Mouse (Mus musculus) CH12.LX (cell line): ENCODE results near the gene Numb. TPM values are rescaled to one million over a fixed set of nuclear protein-coding genes. Genes with fewer than 3 reads are reported as not detected.

Source experiments
- DNase-seq: peaks from one replicate; pipeline ENCODE4 v3.0.0-alpha.2; 2013; ENCODE audit errors: extremely low read depth
- H3K27ac ChIP-seq: 2 replicates; pipeline ENCODE4 v1.5.1; 2012; ENCODE audit warnings: low read depth, mild to moderate bottlenecking, control low read depth, moderate library complexity; ENCODE audit not compliant: insufficient read depth
- H3K27me3 ChIP-seq: replicated peaks from 2 replicates; pipeline ENCODE3; 2012; ENCODE audit warnings: inconsistent platforms
- H3K36me3 ChIP-seq, 2 experiments: replicated peaks in 1 of 2; 2 replicates each; pipeline versions ENCODE3 to v1.6.1; 2012; ENCODE audit warnings: inconsistent platforms in 1 of 2, low read length in 1 of 2, mild to moderate bottlenecking in 1 of 2, mixed read lengths in 1 of 2, moderate library complexity in 1 of 2; ENCODE audit not compliant: control insufficient read depth in 1 of 2, insufficient read depth in 1 of 2
- H3K4me1 ChIP-seq, 2 experiments: 2 replicates each; pipeline ENCODE4 v1.6.1; 2012; ENCODE audit warnings: inconsistent platforms in 1 of 2, moderate library complexity in 1 of 2; ENCODE audit not compliant: insufficient read depth in 2 of 2, control insufficient read depth in 1 of 2
- H3K4me2 ChIP-seq: 2 replicates; pipeline ENCODE4 v1.6.1; 2012; ENCODE audit warnings: low read depth, mild to moderate bottlenecking, control low read depth; ENCODE audit not compliant: poor library complexity, insufficient read depth, severe bottlenecking
- H3K4me3 ChIP-seq, 3 experiments: fragments of 150-350 bp in 1 of 3; sonication (generic) in 1 of 3; replicated peaks in 1 of 3; 2 replicates each; pipeline versions ENCODE3 to v1.5.1; 2011 to 2012; ENCODE audit warnings: low read depth in 2 of 3, low read length in 2 of 3, mild to moderate bottlenecking in 2 of 3, moderate library complexity in 2 of 3, control low read depth in 1 of 3, improper control_type of control experiment in 1 of 3, inconsistent platforms in 1 of 3, mixed read lengths in 1 of 3; ENCODE audit not compliant: poor library complexity in 1 of 3
- H3K79me2 ChIP-seq: replicated peaks from 2 replicates; pipeline ENCODE4 v1.6.1; 2012; ENCODE audit warnings: mild to moderate bottlenecking, moderate library complexity; ENCODE audit not compliant: control insufficient read depth, poor library complexity, insufficient read depth, severe bottlenecking; ENCODE audit errors: extremely low read depth
- H3K9ac ChIP-seq: 2 replicates; pipeline ENCODE4 v1.6.1; 2012; ENCODE audit warnings: low read depth, mild to moderate bottlenecking, control low read depth, moderate library complexity; ENCODE audit not compliant: insufficient read depth
- H3K9me3 ChIP-seq: replicated peaks from 2 replicates; pipeline ENCODE3; 2012; ENCODE audit warnings: low read length, inconsistent platforms, mixed read lengths
- CTCF ChIP-seq, 2 experiments: IDR thresholded peaks in 1 of 2; conservative IDR thresholded peaks in 1 of 2; 2 replicates each; pipeline ENCODE4 v1.5.1; 2011 to 2012; ENCODE audit warnings: low read depth in 2 of 2, low read length in 2 of 2, improper control_type of control experiment in 1 of 2, inconsistent platforms in 1 of 2, mild to moderate bottlenecking in 1 of 2, moderate library complexity in 1 of 2
- E2F4 ChIP-seq: IDR thresholded peaks from 2 replicates; pipeline ENCODE4 v1.6.1; 2011; ENCODE audit warnings: low read depth, low read length, improper control_type of control experiment; ENCODE audit not compliant: insufficient replicate concordance
- JUND ChIP-seq: conservative IDR thresholded peaks from 2 replicates; pipeline ENCODE4 v1.6.1; 2011; ENCODE audit warnings: low read depth, low read length, improper control_type of control experiment
- KAT2A ChIP-seq: IDR thresholded peaks from 2 replicates; pipeline ENCODE4 v1.6.1; 2012; ENCODE audit warnings: low read length, improper control_type of control experiment, inconsistent platforms; ENCODE audit not compliant: insufficient replicate concordance
- MAZ ChIP-seq: IDR thresholded peaks from 2 replicates; pipeline ENCODE4 v1.6.1; 2012; ENCODE audit warnings: low read depth, mild to moderate bottlenecking, inconsistent platforms, low read length, improper control_type of control experiment, moderate library complexity
- MYC ChIP-seq: IDR thresholded peaks from 2 replicates; pipeline ENCODE4 v1.6.1; 2011; ENCODE audit warnings: low read depth, mild to moderate bottlenecking, improper control_type of control experiment, low read length
- USF1 ChIP-seq: IDR thresholded peaks from 2 replicates; pipeline ENCODE4 v1.6.1; 2014; ENCODE audit warnings: low read depth, mild to moderate bottlenecking, inconsistent platforms, low read length, improper control_type of control experiment
- ZC3H11A ChIP-seq: IDR thresholded peaks from 2 replicates; pipeline ENCODE4 v1.6.1; 2012; ENCODE audit warnings: low read depth, mild to moderate bottlenecking, inconsistent platforms, low read length, improper control_type of control experiment
- dilution Hi-C: fragments of 300-500 bp; cut with MboI; formaldehyde crosslinking; loops from 2 replicates; pipeline ENCODE4 v1.14.3; 2020; ENCODE audit warnings: low sequenced_read_pairs; ENCODE audit not compliant: extremely low pct_unique_long_range_greater_than_20kb, extremely low pct_ligation_motif_present
- in situ Hi-C: fragments of 300-500 bp; cut with MboI; formaldehyde crosslinking; loops from 3 replicates; pipeline ENCODE4 v1.14.3; 2019; ENCODE audit warnings: low sequenced_read_pairs, low pct_ligation_motif_present, low pct_unique_long_range_greater_than_20kb, mixed read lengths
- polyA plus RNA-seq: library from polyadenylated mRNA; unstranded; fragments of >175 nt; gene quantifications from 2 replicates; pipeline ENCODE4 v1.2.1, GENCODE M21; 2012; ENCODE audit warnings: low read depth; ENCODE audit not compliant: insufficient read length
- total RNA-seq, 2 experiments: library from RNA; depleted of rRNA; stranded (reverse); fragments of 300-350 nt in 1 of 2; fragments of >200 nt in 1 of 2; gene quantifications; 2 replicates each; pipeline ENCODE4 v1.2.3; 2012 to 2014

Gene Numb
- total and polyA plus RNA-seq, 3 experiments: 5.3 to 6.9 (median 5.7) TPM

GRCm38 (mm10) chr12:83947260-83947811 lies 25.6 kb upstream of the Numb start:
- H3K9ac ChIP-seq: no peak overlapping the region
- dilution Hi-C loops: no loop called here
- H3K9me3 ChIP-seq: peaks cover 3% of the 10 kb centered on the region
- in situ Hi-C loops: loop anchor here (10.0 kb wide), 2 partner anchors 163 to 233 kb away; no protein-coding TSS in a partner anchor
- H3K4me1 ChIP-seq: peaks cover 2 to 13% of the 10 kb centered on the region in 2 experiments; a peak in 3 of 4 replicates
- no peak overlapping the region for H3K27ac ChIP-seq
- H3K79me2 ChIP-seq: peaks cover 17% of the 10 kb centered on the region
- H3K36me3 ChIP-seq: peaks cover 0 to 8% of the 10 kb centered on the region in 2 experiments
- H3K4me2 ChIP-seq: no peak overlapping the region
- no peak overlapping the region for H3K4me3 ChIP-seq
- TF ChIP-seq USF1 (no peak), CTCF (conservative IDR thresholded peaks at IDR 0.05 in 1 of 2, IDR thresholded peaks at IDR 0.05 in 1 of 2; ENCODE audit: low read depth in 2 of 2, low read length in 2 of 2) (no peak)
- no peak for DNase-seq
- H3K27me3 ChIP-seq: no peaks in the 10 kb centered on the region

DNA sequence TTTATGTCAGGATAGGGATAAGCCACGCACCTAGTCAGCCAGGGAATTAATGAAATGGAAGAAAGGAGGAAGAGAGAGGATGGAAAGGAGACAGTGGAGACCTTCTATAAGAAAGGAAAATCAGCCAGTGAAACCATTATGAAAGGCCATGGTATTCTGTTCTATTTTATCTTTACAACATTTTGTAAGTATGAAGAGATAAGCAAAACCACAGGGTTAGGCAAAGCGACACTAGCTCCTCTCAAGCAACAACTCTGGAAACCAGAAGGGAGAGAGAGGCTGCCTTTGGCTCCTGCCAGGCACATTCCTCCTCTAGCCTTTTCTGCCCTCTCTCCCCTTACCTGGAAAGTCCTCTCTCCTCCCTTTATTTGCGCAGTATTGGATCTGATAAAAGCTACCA lies 20.2 kb upstream of the Numb start:
- Histone ChIP-seq H3K27me3 (no peaks in the 10 kb centered on the region), H3K9ac (no peak overlapping the region), H3K36me3 (no peaks in the 10 kb centered on the region), H3K4me2 (no peak overlapping the region), H3K9me3 (peaks cover 3% of the 10 kb centered on the region)
- in situ Hi-C loops: loop anchor here (10.0 kb wide), 2 partner anchors 157 to 227 kb away; no protein-coding TSS in a partner anchor
- no peak for TF ChIP-seq ZC3H11A
- TF ChIP-seq MYC: no peak
- TF ChIP-seq, all 38 proteins: peak for 0
- H3K4me3 ChIP-seq: no peak overlapping the region
- no peak overlapping the region for H3K27ac ChIP-seq
- no peak for DNase-seq
- dilution Hi-C loops: no loop called here
- no peaks in the 10 kb centered on the region for H3K79me2 ChIP-seq
- H3K4me1 ChIP-seq: no peaks in the 10 kb centered on the region

GRCm38 (mm10) chr12:83940031-83940430 lies 18.3 kb upstream of the Numb start:
- dilution Hi-C loops: no loop called here
- Histone ChIP-seq H3K4me3 (no peak overlapping the region), H3K27ac (no peak overlapping the region), H3K9me3 (no peaks in the 10 kb centered on the region), H3K27me3 (no peaks in the 10 kb centered on the region), H3K4me1 (no peaks in the 10 kb centered on the region), H3K36me3 (no peaks in the 10 kb centered on the region), H3K79me2 (no peaks in the 10 kb centered on the region)
- DNase-seq: no peak
- no peak for TF ChIP-seq JUND
- no peak for TF ChIP-seq KAT2A
- TF ChIP-seq CTCF (conservative IDR thresholded peaks at IDR 0.05 in 1 of 2, IDR thresholded peaks at IDR 0.05 in 1 of 2; ENCODE audit: low read depth in 2 of 2, low read length in 2 of 2): no peak
- TF ChIP-seq E2F4: no peak
- no peak for TF ChIP-seq MAZ
- TF ChIP-seq, all 38 proteins: peak for 0
- in situ Hi-C loops: loop anchor here (10.0 kb wide), 2 partner anchors 155 to 225 kb away; no protein-coding TSS in a partner anchor
- no peak overlapping the region for H3K4me2 ChIP-seq
- no peak overlapping the region for H3K9ac ChIP-seq
